Mouse (Mus musculus) limb, embryonic 10.5 days (tissue): ENCODE data around the gene Slc35d2. TPM values are rescaled to one million over a fixed set of nuclear protein-coding genes. Genes with fewer than 3 reads are reported as not detected.
A peak's percentile ranks its signal among the peaks of the same experiment; 100 is the strongest.

Experiments
- DNase-seq: peaks from one replicate; pipeline ENCODE4 v3.0.0-alpha.2; 2017; ENCODE audit warnings: low spot score
- H3K27ac ChIP-seq: fragments of 300-500 bp; sonication (generic); 2 replicates; pipeline ENCODE4 v1.5.1; 2016; ENCODE audit warnings: mild to moderate bottlenecking
- H3K27me3 ChIP-seq: fragments of 300-500 bp; sonication (generic); 2 replicates; pipeline ENCODE4 v1.6.1; 2016; ENCODE audit warnings: low read depth, mild to moderate bottlenecking; ENCODE audit not compliant: poor library complexity, severe bottlenecking
- H3K36me3 ChIP-seq: fragments of 300-500 bp; sonication (generic); 2 replicates; pipeline ENCODE4 v1.6.1; 2016; ENCODE audit warnings: mild to moderate bottlenecking, moderate library complexity
- H3K4me1 ChIP-seq: fragments of 300-500 bp; sonication (generic); 2 replicates; pipeline ENCODE4 v1.6.1; 2016
- H3K4me3 ChIP-seq: fragments of 300-500 bp; sonication (generic); 2 replicates; pipeline ENCODE4 v1.5.1; 2016; ENCODE audit warnings: mild to moderate bottlenecking, moderate library complexity
- H3K9me3 ChIP-seq: fragments of 300-500 bp; sonication (generic); replicated peaks from 2 replicates; pipeline ENCODE4 v1.6.1; 2016; ENCODE audit warnings: mild to moderate bottlenecking
- WGBS: fragments of 180-500 bp; shearing (Covaris S2); methylation state at CpG from one replicate; pipeline ENCODE4 v1.1.7; 2016; 5-methylcytosine and 5-hydroxymethylcytosine counted together
- polyA plus RNA-seq: library from polyadenylated mRNA; unstranded; fragments of >200 nt; fragmentation: Nextera tagmentation; extraction: Ambion mirVana; gene quantifications from 2 replicates; pipeline ENCODE4 v1.2.1, GENCODE M21; 2016

Slc35d2 gene
- polyA plus RNA-seq, 1 experiment from 2014 or later = 3.0 TPM

DNA sequence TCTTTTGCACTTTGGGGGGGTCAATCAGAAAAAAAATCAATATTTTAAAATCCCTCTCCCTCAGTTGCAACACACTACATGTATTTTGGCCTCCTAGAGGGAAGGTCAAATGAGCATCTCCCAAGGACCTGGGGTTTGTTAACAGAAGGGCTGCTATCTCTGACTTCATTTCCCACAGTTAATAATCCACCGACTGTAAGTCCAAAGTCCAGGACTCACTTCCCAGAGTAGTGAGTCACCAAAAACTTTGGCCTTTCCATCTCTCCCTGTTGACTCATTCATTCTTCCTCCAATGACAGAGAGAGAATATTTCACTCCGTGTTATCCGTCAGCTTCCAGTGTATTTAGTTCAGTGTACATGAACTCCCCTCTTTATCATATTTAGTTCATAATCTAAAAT lies 23.5 kb downstream of the Slc35d2 start:
- WGBS = 96% methylated on average over 3 of the region's 3 CpGs
- Histone ChIP-seq H3K4me1 (peaks cover 24% of the 10 kb centered on the region), H3K27ac (no peak overlapping the region), H3K36me3 (no peaks in the 10 kb centered on the region), H3K4me3 (no peak overlapping the region), H3K9me3 (no peaks in the 10 kb centered on the region), H3K27me3 (no peaks in the 10 kb centered on the region)
- DNase-seq = no peak

DNA sequence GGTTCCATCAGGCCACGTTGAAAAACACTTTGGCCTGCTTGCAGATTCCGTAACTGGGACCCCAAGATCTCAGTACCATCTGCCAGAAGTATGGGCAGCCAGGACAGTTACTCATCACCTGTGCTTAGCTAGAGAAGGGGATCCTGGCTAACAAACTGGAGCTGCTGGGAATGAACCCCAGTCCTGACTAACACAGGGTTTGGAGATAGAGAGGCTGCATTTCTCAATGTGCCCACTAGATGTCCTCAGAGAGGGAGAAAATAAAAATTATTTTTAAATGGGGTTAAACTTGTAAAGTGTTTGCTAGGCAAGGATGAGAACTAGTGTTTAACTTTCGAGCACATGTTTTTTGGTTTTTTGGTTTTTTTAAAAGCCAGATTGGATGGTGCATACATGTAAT lies 29.0 kb downstream of the Slc35d2 start:
- no peak for DNase-seq
- H3K9me3 ChIP-seq = no peaks in the 10 kb centered on the region
- H3K36me3 ChIP-seq = no peaks in the 10 kb centered on the region
- no peaks in the 10 kb centered on the region for H3K4me1 ChIP-seq
- WGBS = 69% methylated on average over 3 of the region's 3 CpGs
- H3K27ac ChIP-seq = no peak overlapping the region
- H3K27me3 ChIP-seq = no peaks in the 10 kb centered on the region
- no peak overlapping the region for H3K4me3 ChIP-seq

DNA sequence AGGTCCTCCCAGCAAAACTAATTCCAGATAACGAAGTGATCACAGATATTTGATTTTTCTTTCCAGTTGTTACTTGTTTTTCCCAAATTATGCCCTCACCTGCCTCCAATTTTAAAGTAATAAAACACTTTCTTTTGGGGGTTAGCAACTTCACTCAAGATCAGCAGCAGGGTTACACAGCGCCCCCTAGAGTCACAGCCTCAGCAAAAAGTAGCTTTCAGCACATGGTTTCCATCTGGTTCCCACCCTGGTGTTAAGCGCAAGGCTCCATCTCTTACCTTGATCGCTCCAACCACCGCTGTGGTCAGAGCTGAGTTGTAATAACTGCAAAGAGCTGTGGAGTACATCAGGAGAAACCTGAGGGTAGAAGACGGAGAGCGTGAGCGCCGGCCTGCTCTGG lies 30.2 kb downstream of the Slc35d2 start:
- WGBS = 75% methylated on average over 9 of the region's 9 CpGs
- H3K27me3 ChIP-seq = no peaks in the 10 kb centered on the region
- no peak overlapping the region for H3K27ac ChIP-seq
- H3K36me3 ChIP-seq = no peaks in the 10 kb centered on the region
- no peaks in the 10 kb centered on the region for H3K4me1 ChIP-seq
- H3K4me3 ChIP-seq = no peak overlapping the region
- DNase-seq = no peak
- H3K9me3 ChIP-seq = no peaks in the 10 kb centered on the region

- H3K27me3 ChIP-seq = no peaks in the 10 kb centered on the region
- H3K27ac ChIP-seq = no peak overlapping the region
- WGBS = 10% methylated on average over 1 of the region's 1 CpGs
- no peaks in the 10 kb centered on the region for H3K9me3 ChIP-seq
- peaks cover 8% of the 10 kb centered on the region; the same call in 1 of the 2 replicates for H3K4me1 ChIP-seq
- no peak overlapping the region for H3K4me3 ChIP-seq
- no peaks in the 10 kb centered on the region for H3K36me3 ChIP-seq
- peak; percentile 85 for DNase-seq
Observed at GRCm38 (mm10) chr13:64093341-64093740, 35.8 kb downstream of the Slc35d2 start.

DNA sequence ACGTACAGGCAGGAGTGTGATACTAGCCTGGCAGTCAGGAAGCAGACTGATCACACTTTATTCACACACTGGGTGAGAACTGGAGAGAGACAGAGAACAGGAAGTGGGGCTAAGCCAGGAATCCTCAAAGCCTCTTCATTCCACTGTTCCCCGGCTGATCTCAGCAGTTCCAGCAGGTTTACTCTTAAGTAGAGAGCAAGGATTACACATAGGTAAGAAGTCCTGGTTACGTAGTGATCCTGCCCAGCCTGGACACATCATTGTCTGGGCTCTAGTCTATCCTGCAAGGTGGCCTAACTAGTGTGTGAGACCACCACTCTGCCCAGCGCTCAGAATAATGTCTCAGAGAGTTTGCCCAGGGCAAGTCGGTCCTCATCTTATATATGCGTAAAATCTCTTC lies 36.4 kb downstream of the Slc35d2 start:
- Histone ChIP-seq H3K36me3 (no peaks in the 10 kb centered on the region), H3K4me3 (no peak overlapping the region), H3K27ac (no peak overlapping the region), H3K4me1 (peaks cover 8% of the 10 kb centered on the region; the same call in 1 of the 2 replicates), H3K27me3 (no peaks in the 10 kb centered on the region), H3K9me3 (no peaks in the 10 kb centered on the region)
- WGBS = 73% methylated on average over 6 of the region's 6 CpGs
- DNase-seq = no peak

GRCm38 (mm10) chr13:64092141-64092540 lies 37.0 kb downstream of the Slc35d2 start:
- 47% methylated on average over 3 of the region's 3 CpGs for WGBS
- Histone ChIP-seq H3K27ac (no peak overlapping the region), H3K4me3 (no peak overlapping the region), H3K9me3 (no peaks in the 10 kb centered on the region), H3K27me3 (no peaks in the 10 kb centered on the region), H3K36me3 (no peaks in the 10 kb centered on the region), H3K4me1 (peaks cover 8% of the 10 kb centered on the region; the same call in 1 of the 2 replicates)
- DNase-seq = no peak

DNA sequence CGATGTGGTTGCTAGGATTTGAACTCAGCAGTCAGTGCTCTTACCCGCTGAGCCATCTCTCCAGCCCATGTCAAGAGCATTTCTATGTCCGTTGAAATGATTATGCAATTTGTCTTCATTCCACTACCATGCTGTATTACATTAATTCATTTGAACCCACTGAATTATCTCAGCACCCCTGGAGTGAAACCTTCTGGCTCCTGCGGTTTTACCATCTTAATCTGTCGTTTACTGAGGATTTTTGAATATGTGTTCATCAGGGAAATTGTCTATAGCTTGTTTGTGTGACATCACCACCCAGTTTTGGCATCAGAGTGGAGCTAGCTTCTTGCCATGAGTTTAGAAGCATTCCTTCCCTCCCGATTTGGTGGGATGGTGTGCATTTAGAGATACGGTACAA lies 38.2 kb downstream of the Slc35d2 start:
- Histone ChIP-seq H3K9me3 (no peaks in the 10 kb centered on the region), H3K36me3 (no peaks in the 10 kb centered on the region), H3K27me3 (no peaks in the 10 kb centered on the region), H3K4me1 (peaks cover 8% of the 10 kb centered on the region; the same call in 1 of the 2 replicates), H3K27ac (no peak overlapping the region), H3K4me3 (no peak overlapping the region)
- no peak for DNase-seq
- 78% methylated on average over 7 of the region's 7 CpGs for WGBS

DNA sequence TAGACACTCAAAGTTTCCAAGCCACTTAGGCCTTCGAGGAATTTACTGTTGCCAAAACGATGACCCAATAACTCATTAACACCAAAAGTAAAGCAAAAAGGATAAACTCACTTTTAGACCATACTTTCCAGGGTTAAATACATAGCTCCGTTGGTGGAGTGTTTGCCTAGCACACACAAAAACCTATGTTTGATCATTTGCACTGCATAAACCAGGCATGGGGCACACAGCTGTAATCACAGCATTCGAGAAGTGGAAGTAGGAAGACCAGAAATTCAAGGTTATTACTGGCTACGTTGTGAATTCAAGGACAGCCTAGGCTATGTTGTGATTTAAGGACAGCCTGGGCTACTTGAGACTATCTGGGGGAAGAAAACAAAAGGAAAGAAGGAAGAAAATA lies 38.9 kb downstream of the Slc35d2 start:
- Histone ChIP-seq H3K4me1 (peaks cover 8% of the 10 kb centered on the region; the same call in 1 of the 2 replicates), H3K27ac (no peak overlapping the region), H3K27me3 (no peaks in the 10 kb centered on the region), H3K36me3 (no peaks in the 10 kb centered on the region), H3K4me3 (no peak overlapping the region), H3K9me3 (no peaks in the 10 kb centered on the region)
- no peak for DNase-seq
- WGBS = 88% methylated on average over 5 of the region's 5 CpGs

DNA sequence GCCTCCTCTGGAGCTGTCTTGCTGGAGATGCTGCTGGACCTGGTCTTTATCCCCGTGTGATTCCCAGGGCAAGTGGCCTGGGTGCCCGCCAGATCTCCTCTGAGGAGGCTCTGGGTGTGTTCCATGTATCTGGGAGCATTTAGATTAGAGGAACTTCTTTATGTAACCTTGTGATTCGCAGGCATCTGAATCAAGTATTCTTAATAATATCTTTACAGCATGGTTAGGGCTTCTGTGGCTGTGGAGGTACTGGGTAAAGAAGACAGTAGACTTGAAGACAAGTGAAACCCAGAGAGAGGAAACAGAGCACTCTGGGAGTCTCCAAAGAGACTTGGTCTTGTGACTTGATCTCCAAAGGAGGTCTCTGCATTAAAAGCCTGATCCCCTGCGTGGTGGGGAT lies 40.0 kb downstream of the Slc35d2 start, which contains the start of gene Hsd17b3:
TSS of gene Hsd17b3 (minus strand) at position 101 of the 400 bp plus-strand sequence.
- no peak within 1 kb of the TSS for H3K27ac ChIP-seq
- DNase-seq = no peak
- no peaks in the 10 kb centered on the region for H3K9me3 ChIP-seq
- no peaks in the 10 kb centered on the region for H3K36me3 ChIP-seq
- no peak within 1 kb of the TSS for H3K4me3 ChIP-seq
- H3K4me1 ChIP-seq = peaks cover 8% of the 10 kb centered on the region; the same call in 1 of the 2 replicates
- H3K27me3 ChIP-seq = no peaks in the 10 kb centered on the region
- 79% methylated on average over 4 of the region's 4 CpGs for WGBS

DNA sequence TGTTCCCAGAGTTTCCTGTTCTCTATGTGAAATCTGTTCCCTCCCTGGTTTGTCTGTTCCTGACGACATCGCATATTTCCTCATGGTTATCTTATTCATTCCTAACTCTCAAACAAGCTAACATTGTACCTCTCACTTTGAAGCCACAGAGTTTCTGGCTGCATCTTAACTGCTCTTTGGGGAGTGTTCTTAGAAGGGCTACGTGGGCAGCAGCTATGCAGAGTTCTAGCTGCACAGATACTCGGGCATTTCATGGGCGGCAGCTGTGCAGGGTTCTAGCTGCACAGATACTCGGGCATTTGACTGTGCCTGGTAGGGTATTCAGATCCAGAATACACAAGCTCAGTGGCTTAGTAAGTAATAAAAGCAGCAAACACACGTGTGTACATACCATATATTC lies 41.1 kb downstream of the Slc35d2 start:
- DNase-seq = no peak
- Histone ChIP-seq H3K36me3 (no peaks in the 10 kb centered on the region), H3K4me1 (peaks cover 8% of the 10 kb centered on the region; the same call in 1 of the 2 replicates), H3K27me3 (no peaks in the 10 kb centered on the region), H3K4me3 (no peak overlapping the region), H3K27ac (no peak overlapping the region), H3K9me3 (no peaks in the 10 kb centered on the region)
- 88% methylated on average over 7 of the region's 7 CpGs for WGBS

DNA sequence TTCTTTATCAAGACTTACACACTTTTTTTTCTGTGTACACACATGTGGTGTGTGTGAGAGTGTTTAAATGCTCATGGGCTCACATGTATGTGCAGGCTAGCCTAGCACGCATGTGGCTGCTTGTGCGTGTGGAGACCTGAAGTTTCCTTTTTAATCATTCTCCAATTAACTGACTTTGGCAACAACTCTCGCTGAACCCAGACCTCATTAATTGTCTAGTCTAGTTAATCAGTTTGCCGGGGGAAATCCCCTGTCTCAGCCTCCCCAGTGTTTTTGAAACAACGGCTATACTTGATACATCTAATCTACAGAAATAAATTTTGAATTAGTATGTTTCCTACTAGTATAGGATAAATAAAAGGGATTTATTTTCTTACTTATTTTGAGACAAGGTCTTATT lies 43.1 kb downstream of the Slc35d2 start:
- WGBS = 89% methylated on average over 5 of the region's 5 CpGs
- H3K4me1 ChIP-seq = peaks cover 11% of the 10 kb centered on the region
- no peaks in the 10 kb centered on the region for H3K36me3 ChIP-seq
- H3K4me3 ChIP-seq = no peak overlapping the region
- no peak for DNase-seq
- H3K27ac ChIP-seq = no peak overlapping the region
- H3K27me3 ChIP-seq = peaks cover 3% of the 10 kb centered on the region; the same call in 1 of the 2 replicates
- H3K9me3 ChIP-seq = no peaks in the 10 kb centered on the region

GRCm38 (mm10) chr13:64083331-64083730 lies 45.8 kb downstream of the Slc35d2 start:
- DNase-seq = no peak
- H3K27me3 ChIP-seq = peaks cover 3% of the 10 kb centered on the region; the same call in 1 of the 2 replicates
- whole genome bisulfite sequencing = 82% methylated on average over 3 of the region's 3 CpGs
- H3K9me3 ChIP-seq = no peaks in the 10 kb centered on the region
- H3K4me3 ChIP-seq = no peak overlapping the region
- H3K4me1 ChIP-seq = peaks cover 11% of the 10 kb centered on the region
- H3K27ac ChIP-seq = no peak overlapping the region
- H3K36me3 ChIP-seq = no peaks in the 10 kb centered on the region

GRCm38 (mm10) chr13:64081012-64081919 lies 47.9 kb downstream of the Slc35d2 start:
- peaks cover 11% of the 10 kb centered on the region for H3K4me1 ChIP-seq
- no peaks in the 10 kb centered on the region for H3K9me3 ChIP-seq
- H3K4me3 ChIP-seq = no peak overlapping the region
- DNase-seq = peak; percentile 35
- H3K36me3 ChIP-seq = no peaks in the 10 kb centered on the region
- peak overlapping the region; percentile 63 for H3K27ac ChIP-seq
- 46% methylated on average over 16 of the region's 16 CpGs for WGBS
- H3K27me3 ChIP-seq = peaks cover 3% of the 10 kb centered on the region; the same call in 1 of the 2 replicates
